8 mouse cellular contexts compared by ENCODE assay signal in genomic region chr3:95172526-95173255, GRCm38 (mm10). TPM values are rescaled to one million over a fixed set of nuclear protein-coding genes. Genes with fewer than 3 reads are reported as not detected.
DNase-seq lines count a peak whose midpoint lies in the region; ATAC-seq and TF ChIP-seq lines count a peak whose summit lies in the region.

No protein-coding gene starts in this region.

- peaks cover 23% of the 10 kb centered on the region for H3K4me1 ChIP-seq in midbrain, embryonic 10.5 days
- H3K4me1 ChIP-seq in midbrain, embryonic 16.5 days (ENCODE audit: control insufficient read depth, insufficient read depth, low read length) = peaks cover 6% of the 10 kb centered on the region
- H3K4me1 ChIP-seq in limb, embryonic 12.5 days (replicated peaks) = peaks cover 19% of the 10 kb centered on the region
- H3K4me1 ChIP-seq in stomach, postnatal 0 days (replicated peaks; ENCODE audit: control insufficient read depth, insufficient read depth) = no peaks in the 10 kb centered on the region

- no peak for TF ChIP-seq EP300 in stomach, postnatal 0 days (optimal IDR thresholded peaks at IDR 0.05)

- 0 out of 2 replicates have a peak, but pooled peaks cover 5% of the 10 kb centered on the region for H3K9me3 ChIP-seq in midbrain, embryonic 10.5 days (replicated peaks)
- H3K9me3 ChIP-seq in midbrain, embryonic 16.5 days (replicated peaks; ENCODE audit: control insufficient read depth, low read length, poor library complexity, severe bottlenecking) = no peaks in the 10 kb centered on the region
- H3K9me3 ChIP-seq in limb, embryonic 12.5 days = no peaks in the 10 kb centered on the region
- no peaks in the 10 kb centered on the region for H3K9me3 ChIP-seq in stomach, postnatal 0 days (ENCODE audit: control insufficient read depth, low read length)

- 12% methylated on average over 84 of the region's 84 CpGs for WGBS in midbrain, embryonic 10.5 days
- WGBS in midbrain, embryonic 16.5 days = 18% methylated on average over 71 of the region's 84 CpGs
- WGBS in limb, embryonic 12.5 days = 20% methylated on average over 83 of the region's 84 CpGs
- WGBS in stomach, postnatal 0 days = 45% methylated on average over 66 of the region's 84 CpGs

- peaks cover 68% of the 10 kb centered on the region for H3K27me3 ChIP-seq in midbrain, embryonic 10.5 days (ENCODE audit: low read depth, poor library complexity, severe bottlenecking)
- peaks cover 16% of the 10 kb centered on the region for H3K27me3 ChIP-seq in midbrain, embryonic 16.5 days (ENCODE audit: control insufficient read depth, insufficient read depth, low read depth, low read length)
- peaks cover 53% of the 10 kb centered on the region for H3K27me3 ChIP-seq in limb, embryonic 12.5 days
- H3K27me3 ChIP-seq in stomach, postnatal 0 days (ENCODE audit: control insufficient read depth, insufficient read depth, low read length) = no peaks in the 10 kb centered on the region; the same call in 1 of the 2 replicates

- ATAC-seq in CD4-positive, CD25-positive, alpha-beta regulatory T cell, adult 4 months = no peak
- no peak for ATAC-seq in midbrain, embryonic 16.5 days
- ATAC-seq in limb, embryonic 12.5 days (ENCODE audit: insufficient number of reproducible peaks, insufficient read depth, low FRiP score, low TSS enrichment, low read depth) = 0 out of 2 replicates have a peak, but pooled peaks have one; percentile 12
- ATAC-seq in stomach, postnatal 0 days (ENCODE audit: low FRiP score, low TSS enrichment) = 0 out of 2 replicates have a peak, but pooled peaks have one; percentile 11

- H3K9ac ChIP-seq in midbrain, embryonic 16.5 days (ENCODE audit: low read depth, low read length) = no peak overlapping the region; the same call in 1 of the 2 replicates
- H3K9ac ChIP-seq in limb, embryonic 12.5 days (replicated peaks) = peak overlapping the region; percentile 40
- 0 out of 2 replicates have a peak overlapping the region, but pooled peaks have one; percentile 8 for H3K9ac ChIP-seq in stomach, postnatal 0 days (ENCODE audit: low read length)

- peak; percentile 25 for DNase-seq in CD4-positive, CD25-positive, alpha-beta regulatory T cell, adult 2 months (ENCODE audit: low read depth, low spot score)
- peak; percentile 27 for DNase-seq in midbrain, embryonic 10.5 days (ENCODE audit: low spot score)
- DNase-seq in stomach, postnatal 0 days (ENCODE audit: low spot score) = peak; percentile 31
- no peak for DNase-seq in adrenal gland, adult (ENCODE audit: inconsistent age in 2 of 2, low spot score in 1 of 2)
- no peak for DNase-seq in left cerebral cortex, adult 9 months (ENCODE audit: low spot score in 2 of 2)

- H3K36me3 ChIP-seq in midbrain, embryonic 10.5 days = peaks cover 59% of the 10 kb centered on the region
- peaks cover 41% of the 10 kb centered on the region for H3K36me3 ChIP-seq in midbrain, embryonic 16.5 days (ENCODE audit: control insufficient read depth, insufficient read depth, low read length)
- H3K36me3 ChIP-seq in limb, embryonic 12.5 days = peaks cover 60% of the 10 kb centered on the region
- peaks cover 6% of the 10 kb centered on the region; the same call in 1 of the 2 replicates for H3K36me3 ChIP-seq in stomach, postnatal 0 days (ENCODE audit: control insufficient read depth, insufficient read depth, low read length)

- peak; percentile 2; the same call in 1 of the 2 replicates for TF ChIP-seq CTCF in stomach, postnatal 0 days (IDR thresholded peaks at IDR 0.05; ENCODE audit: low read depth)

- H3K4me3 ChIP-seq in midbrain, embryonic 10.5 days = peak overlapping the region; percentile 49
- H3K4me3 ChIP-seq in midbrain, embryonic 16.5 days (ENCODE audit: low read depth, low read length) = no peak overlapping the region; the same call in 1 of the 2 replicates
- peak overlapping the region; percentile 28 for H3K4me3 ChIP-seq in limb, embryonic 12.5 days (replicated peaks)
- H3K4me3 ChIP-seq in stomach, postnatal 0 days (ENCODE audit: low read depth, low read length) = peak overlapping the region; percentile 15; the same call in 1 of the 2 replicates

- no peak overlapping the region for H3K4me2 ChIP-seq in midbrain, embryonic 16.5 days (ENCODE audit: low read length)
- H3K4me2 ChIP-seq in limb, embryonic 12.5 days = peak overlapping the region; percentile 48
- peak overlapping the region; percentile 42; the same call in 1 of the 2 replicates for H3K4me2 ChIP-seq in stomach, postnatal 0 days (replicated peaks; ENCODE audit: low read depth)

- H3K27ac ChIP-seq in midbrain, embryonic 10.5 days (replicated peaks) = no peak overlapping the region
- H3K27ac ChIP-seq in midbrain, embryonic 16.5 days (ENCODE audit: low read length) = no peak overlapping the region
- H3K27ac ChIP-seq in limb, embryonic 12.5 days = no peak overlapping the region
- no peak overlapping the region for H3K27ac ChIP-seq in stomach, postnatal 0 days (replicated peaks)

RNA-seq across cellular contexts. Expression of gene Sema6c, which starts 12.4 kb away (rescaled TPM):
- polyA plus RNA-seq in CD4-positive, CD25-positive, alpha-beta regulatory T cell, adult 4 months (2017; shearing (Covaris generic)) = under 1 TPM in 1 of 2 experiments, not detected in 1; 0.08 TPM
- 7.6 and 10.8 TPM in 2 replicates for polyA plus RNA-seq in midbrain, embryonic 10.5 days (2016; fragmentation: Nextera tagmentation; extraction: Ambion mirVana)
- polyA plus RNA-seq in midbrain, embryonic 16.5 days (2015; fragmentation: Nextera tagmentation; extraction: Ambion mirVana) = 18.9 and 20.9 TPM in 2 replicates
- polyA plus RNA-seq in limb, embryonic 12.5 days (2016; fragmentation: Nextera tagmentation; extraction: Ambion mirVana) = 23.7 and 26.4 TPM in 2 replicates
- 1.7 and 2.2 TPM in 2 replicates for polyA plus RNA-seq in stomach, postnatal 0 days (2015; fragmentation: Nextera tagmentation; extraction: Ambion mirVana)

RNA-seq across cellular contexts. Expression of gene Tnfaip8l2, which starts 30.5 kb away (rescaled TPM):
- polyA plus RNA-seq in CD4-positive, CD25-positive, alpha-beta regulatory T cell, adult 4 months (2017; shearing (Covaris generic)) = 100 to 1,000 TPM; 238 to 312 TPM
- polyA plus RNA-seq in midbrain, embryonic 10.5 days (2016; fragmentation: Nextera tagmentation; extraction: Ambion mirVana) = 1.8 and 3.0 TPM in 2 replicates
- polyA plus RNA-seq in midbrain, embryonic 16.5 days (2015; fragmentation: Nextera tagmentation; extraction: Ambion mirVana) = 2.6 and 3.2 TPM in 2 replicates
- 1.7 and 2.2 TPM in 2 replicates for polyA plus RNA-seq in limb, embryonic 12.5 days (2016; fragmentation: Nextera tagmentation; extraction: Ambion mirVana)
- 5.0 and 5.3 TPM in 2 replicates for polyA plus RNA-seq in stomach, postnatal 0 days (2015; fragmentation: Nextera tagmentation; extraction: Ambion mirVana)

RNA-seq across cellular contexts. Expression of gene Lysmd1, which starts 38.8 kb away (rescaled TPM):
- polyA plus RNA-seq in CD4-positive, CD25-positive, alpha-beta regulatory T cell, adult 4 months (2017; shearing (Covaris generic)) = 10 to 100 TPM; 25.4 to 43.9 TPM
- 13.5 and 17.0 TPM in 2 replicates for polyA plus RNA-seq in midbrain, embryonic 10.5 days (2016; fragmentation: Nextera tagmentation; extraction: Ambion mirVana)
- polyA plus RNA-seq in midbrain, embryonic 16.5 days (2015; fragmentation: Nextera tagmentation; extraction: Ambion mirVana) = 53.8 and 57.6 TPM in 2 replicates
- 16.6 and 18.0 TPM in 2 replicates for polyA plus RNA-seq in limb, embryonic 12.5 days (2016; fragmentation: Nextera tagmentation; extraction: Ambion mirVana)
- polyA plus RNA-seq in stomach, postnatal 0 days (2015; fragmentation: Nextera tagmentation; extraction: Ambion mirVana) = 9.6 and 10.1 TPM in 2 replicates

RNA-seq across cellular contexts. Expression of gene Scnm1, which starts 38.9 kb away (rescaled TPM):
- polyA plus RNA-seq in CD4-positive, CD25-positive, alpha-beta regulatory T cell, adult 4 months (2017; shearing (Covaris generic)) = 100 to 1,000 TPM; 110 TPM
- 79.5 and 88.6 TPM in 2 replicates for polyA plus RNA-seq in midbrain, embryonic 10.5 days (2016; fragmentation: Nextera tagmentation; extraction: Ambion mirVana)
- polyA plus RNA-seq in midbrain, embryonic 16.5 days (2015; fragmentation: Nextera tagmentation; extraction: Ambion mirVana) = 79.5 and 79.8 TPM in 2 replicates
- 80.7 and 83.6 TPM in 2 replicates for polyA plus RNA-seq in limb, embryonic 12.5 days (2016; fragmentation: Nextera tagmentation; extraction: Ambion mirVana)
- polyA plus RNA-seq in stomach, postnatal 0 days (2015; fragmentation: Nextera tagmentation; extraction: Ambion mirVana) = 39.5 and 42.9 TPM in 2 replicates

RNA-seq across cellular contexts. Expression of gene Gabpb2, which starts 45.0 kb away (rescaled TPM):
- polyA plus RNA-seq in CD4-positive, CD25-positive, alpha-beta regulatory T cell, adult 4 months (2017; shearing (Covaris generic)) = 10 to 100 TPM; 31.0 to 37.1 TPM
- 10.6 and 11.3 TPM in 2 replicates for polyA plus RNA-seq in midbrain, embryonic 10.5 days (2016; fragmentation: Nextera tagmentation; extraction: Ambion mirVana)
- polyA plus RNA-seq in midbrain, embryonic 16.5 days (2015; fragmentation: Nextera tagmentation; extraction: Ambion mirVana) = 2.4 and 3.0 TPM in 2 replicates
- 15.0 and 15.9 TPM in 2 replicates for polyA plus RNA-seq in limb, embryonic 12.5 days (2016; fragmentation: Nextera tagmentation; extraction: Ambion mirVana)
- 3.3 and 3.4 TPM in 2 replicates for polyA plus RNA-seq in stomach, postnatal 0 days (2015; fragmentation: Nextera tagmentation; extraction: Ambion mirVana)

Comparison
In these comparisons a context has a peak if more than half of its experiments do, and no peak if none do; other contexts are left out.
1. DNase-seq: peak in CD4-positive, CD25-positive, alpha-beta regulatory T cell, adult 2 months (single experiment), midbrain, embryonic 10.5 days (single experiment) and stomach, postnatal 0 days (single experiment); none in adrenal gland, adult (0 of 2) and left cerebral cortex, adult 9 months (0 of 2).
2. ATAC-seq: peak in limb, embryonic 12.5 days (single experiment) and stomach, postnatal 0 days (single experiment); none in CD4-positive, CD25-positive, alpha-beta regulatory T cell, adult 4 months (single experiment) and midbrain, embryonic 16.5 days (single experiment).
3. RNA of gene Tnfaip8l2, which starts 30.5 kb away (polyA plus RNA-seq): 238 to 312 TPM in CD4-positive, CD25-positive, alpha-beta regulatory T cell, adult 4 months; 5.0 to 5.3 TPM in stomach, postnatal 0 days, 2.6 to 3.2 TPM in midbrain, embryonic 16.5 days, 1.8 to 3.0 TPM in midbrain, embryonic 10.5 days and 1.7 to 2.2 TPM in limb, embryonic 12.5 days; every median in the first group is over 10 times any median in the second.